Comparison of ENCODE assay signal across 28 mouse cellular contexts in genomic region chr6:116371500-116371899, GRCm38 (mm10). TPM values are rescaled to one million over a fixed set of nuclear protein-coding genes. Genes with fewer than 3 reads are reported as not detected.
DNase-seq lines count a peak whose midpoint lies in the region; ATAC-seq lines count a peak whose summit lies in the region.
"Had no signal": no experiment of that assay in that cellular context is flagged by ENCODE, and none has a peak within 500 bp of the region (broad histone marks: within the 10 kb centered on the region; RNA-seq: fewer than 3 reads in every experiment).

No protein-coding gene starts in this region.

- H3K27ac ChIP-seq in embryonic facial prominence, embryonic 11.5 days (replicated peaks; ENCODE audit: low read depth, low read length), result no peak overlapping the region
- no peak overlapping the region for H3K27ac ChIP-seq in embryonic facial prominence, embryonic 10.5 days (replicated peaks)
- H3K27ac ChIP-seq in liver, embryonic 12.5 days, result peak overlapping the region; percentile 93
- no peak overlapping the region for H3K27ac ChIP-seq in liver, embryonic 11.5 days (ENCODE audit: low read depth, low read length)
- no peak overlapping the region for H3K27ac ChIP-seq in lung, embryonic 15.5 days
- H3K27ac ChIP-seq in neural tube, embryonic 13.5 days (replicated peaks), result no peak overlapping the region
- H3K27ac ChIP-seq: embryonic facial prominence, embryonic 12.5 days; embryonic facial prominence, embryonic 15.5 days; gastrocnemius, adult 2 months; heart, embryonic 15.5 days; hindbrain, embryonic 14.5 days had no signal

- no peaks in the 10 kb centered on the region for H3K36me3 ChIP-seq in embryonic facial prominence, embryonic 11.5 days (replicated peaks; ENCODE audit: control insufficient read depth, insufficient read depth, low read depth, low read length)
- no peaks in the 10 kb centered on the region for H3K36me3 ChIP-seq in embryonic facial prominence, embryonic 10.5 days (replicated peaks)
- H3K36me3 ChIP-seq in liver, embryonic 12.5 days, result peaks cover 31% of the 10 kb centered on the region
- no peaks in the 10 kb centered on the region for H3K36me3 ChIP-seq in liver, embryonic 11.5 days (ENCODE audit: control insufficient read depth, insufficient read depth, low read length)
- H3K36me3 ChIP-seq in lung, embryonic 15.5 days, result no peaks in the 10 kb centered on the region
- no peaks in the 10 kb centered on the region for H3K36me3 ChIP-seq in neural tube, embryonic 13.5 days
- H3K36me3 ChIP-seq: embryonic facial prominence, embryonic 12.5 days; embryonic facial prominence, embryonic 15.5 days; heart, embryonic 12.5 days; heart, embryonic 15.5 days had no signal

- H3K4me2 ChIP-seq in embryonic facial prominence, embryonic 11.5 days (ENCODE audit: low read depth, low read length), result no peak overlapping the region
- no peak overlapping the region for H3K4me2 ChIP-seq in liver, embryonic 12.5 days
- H3K4me2 ChIP-seq in liver, embryonic 11.5 days, result no peak overlapping the region
- no peak overlapping the region for H3K4me2 ChIP-seq in lung, embryonic 15.5 days
- no peak overlapping the region for H3K4me2 ChIP-seq in neural tube, embryonic 13.5 days
- H3K4me2 ChIP-seq: embryonic facial prominence, embryonic 12.5 days; embryonic facial prominence, embryonic 15.5 days; heart, embryonic 12.5 days; heart, embryonic 15.5 days; hindbrain, embryonic 14.5 days had no signal

- no peaks in the 10 kb centered on the region for H3K27me3 ChIP-seq in embryonic facial prominence, embryonic 11.5 days (ENCODE audit: control insufficient read depth, insufficient read depth, low read length)
- no peaks in the 10 kb centered on the region for H3K27me3 ChIP-seq in embryonic facial prominence, embryonic 10.5 days (replicated peaks; ENCODE audit: low read depth, poor library complexity, severe bottlenecking)
- no peaks in the 10 kb centered on the region for H3K27me3 ChIP-seq in liver, embryonic 12.5 days (replicated peaks)
- H3K27me3 ChIP-seq in liver, embryonic 11.5 days (replicated peaks; ENCODE audit: control insufficient read depth, insufficient read depth, low read length), result no peaks in the 10 kb centered on the region
- H3K27me3 ChIP-seq in lung, embryonic 15.5 days, result no peaks in the 10 kb centered on the region
- no peaks in the 10 kb centered on the region for H3K27me3 ChIP-seq in neural tube, embryonic 13.5 days
- H3K27me3 ChIP-seq: embryonic facial prominence, embryonic 12.5 days; embryonic facial prominence, embryonic 15.5 days; heart, embryonic 12.5 days; heart, embryonic 15.5 days had no signal

- ATAC-seq in embryonic facial prominence, embryonic 11.5 days (replicated peaks; ENCODE audit: insufficient number of reproducible peaks, low FRiP score, low TSS enrichment, low read depth), result 0 out of 2 replicates have a peak, but pooled peaks have one; percentile 56
- no peak for ATAC-seq in liver, embryonic 12.5 days
- no peak for ATAC-seq in liver, embryonic 11.5 days (replicated peaks; ENCODE audit: low FRiP score)
- peak; percentile 46; the same call in 1 of the 2 replicates for ATAC-seq in lung, embryonic 15.5 days (ENCODE audit: borderline replicate concordance, extremely low read depth, low FRiP score, low TSS enrichment)
- ATAC-seq in neural tube, embryonic 13.5 days (ENCODE audit: low read depth), result 0 out of 2 replicates have a peak, but pooled peaks have one; percentile 19
- ATAC-seq: activated CD4-positive, CD25-positive, alpha-beta regulatory T cell, adult 4 months; forebrain, embryonic 14.5 days; forebrain, postnatal 0 days had no signal

- H3K9me3 ChIP-seq in embryonic facial prominence, embryonic 11.5 days (replicated peaks; ENCODE audit: control insufficient read depth, low read length), result no peaks in the 10 kb centered on the region
- no peaks in the 10 kb centered on the region for H3K9me3 ChIP-seq in embryonic facial prominence, embryonic 10.5 days
- no peaks in the 10 kb centered on the region for H3K9me3 ChIP-seq in liver, embryonic 12.5 days (replicated peaks)
- H3K9me3 ChIP-seq in liver, embryonic 11.5 days (ENCODE audit: control insufficient read depth, low read length), result no peaks in the 10 kb centered on the region
- no peaks in the 10 kb centered on the region for H3K9me3 ChIP-seq in lung, embryonic 15.5 days
- no peaks in the 10 kb centered on the region for H3K9me3 ChIP-seq in neural tube, embryonic 13.5 days
- H3K9me3 ChIP-seq: embryonic facial prominence, embryonic 12.5 days; embryonic facial prominence, embryonic 15.5 days; heart, embryonic 12.5 days; heart, embryonic 15.5 days had no signal

- no peak overlapping the region for H3K9ac ChIP-seq in embryonic facial prominence, embryonic 11.5 days (replicated peaks; ENCODE audit: low read length)
- H3K9ac ChIP-seq in liver, embryonic 12.5 days, result peak overlapping the region; percentile 46; the same call in 1 of the 2 replicates
- H3K9ac ChIP-seq in liver, embryonic 11.5 days (ENCODE audit: low read depth, low read length), result no peak overlapping the region
- H3K9ac ChIP-seq in lung, embryonic 15.5 days, result no peak overlapping the region
- H3K9ac ChIP-seq in neural tube, embryonic 13.5 days, result no peak overlapping the region
- H3K9ac ChIP-seq: embryonic facial prominence, embryonic 12.5 days; embryonic facial prominence, embryonic 15.5 days; forebrain, postnatal 0 days; heart, embryonic 12.5 days; heart, embryonic 15.5 days; hindbrain, embryonic 14.5 days had no signal

- H3K4me3 ChIP-seq in embryonic facial prominence, embryonic 11.5 days (ENCODE audit: low read depth, low read length), result no peak overlapping the region
- no peak overlapping the region for H3K4me3 ChIP-seq in embryonic facial prominence, embryonic 10.5 days
- H3K4me3 ChIP-seq in liver, embryonic 12.5 days, result no peak overlapping the region
- H3K4me3 ChIP-seq in liver, embryonic 11.5 days (ENCODE audit: low read depth, low read length), result no peak overlapping the region
- no peak overlapping the region for H3K4me3 ChIP-seq in lung, embryonic 15.5 days
- H3K4me3 ChIP-seq in neural tube, embryonic 13.5 days, result no peak overlapping the region
- H3K4me3 ChIP-seq: embryonic facial prominence, embryonic 12.5 days; embryonic facial prominence, embryonic 15.5 days; gastrocnemius, adult 2 months; heart, embryonic 12.5 days; heart, embryonic 15.5 days had no signal

- WGBS in embryonic facial prominence, embryonic 11.5 days, result 91% methylated on average over 3 of the region's 3 CpGs
- 92% methylated on average over 3 of the region's 3 CpGs for WGBS in embryonic facial prominence, embryonic 10.5 days
- WGBS in liver, embryonic 12.5 days (ENCODE audit: insufficient replicate concordance), result 92% methylated on average over 3 of the region's 3 CpGs
- WGBS in liver, embryonic 11.5 days, result 90% methylated on average over 3 of the region's 3 CpGs
- WGBS in lung, embryonic 15.5 days, result 87% methylated on average over 3 of the region's 3 CpGs
- 91% methylated on average over 3 of the region's 3 CpGs for WGBS in neural tube, embryonic 13.5 days

- no peak for DNase-seq in embryonic facial prominence, embryonic 11.5 days (ENCODE audit: low spot score)
- DNase-seq in embryonic facial prominence, embryonic 10.5 days (ENCODE audit: low spot score), result no peak
- DNase-seq in liver, embryonic 11.5 days (ENCODE audit: low spot score), result no peak
- no peak for DNase-seq in lung, adult 18-20 months
- no peak for DNase-seq in neural tube, embryonic 10.5 days (ENCODE audit: extremely low spot score, low spot score)
- DNase-seq: adrenal gland, adult 8-10 months; adrenal gland, postnatal 25 days; cerebellum, adult 11-12 months; cerebellum, adult 8-10 months; cerebellum, postnatal 10 days; cerebellum, postnatal 36 days; embryo, embryonic 11 days; forebrain, postnatal 0 days; gastrocnemius, adult 2 months; gastrocnemius, postnatal 14 days; heart, adult 18-20 months; heart, postnatal 10 days; heart, postnatal 4 days had no signal

- no peaks in the 10 kb centered on the region for H3K4me1 ChIP-seq in embryonic facial prominence, embryonic 11.5 days (ENCODE audit: control insufficient read depth, insufficient read depth, low read length)
- 0 out of 2 replicates have a peak, but pooled peaks cover 5% of the 10 kb centered on the region for H3K4me1 ChIP-seq in embryonic facial prominence, embryonic 10.5 days
- peaks cover 87% of the 10 kb centered on the region for H3K4me1 ChIP-seq in liver, embryonic 12.5 days
- peaks cover 22% of the 10 kb centered on the region for H3K4me1 ChIP-seq in liver, embryonic 11.5 days (replicated peaks; ENCODE audit: control insufficient read depth, insufficient read depth, low read length)
- 0 out of 2 replicates have a peak, but pooled peaks cover 3% of the 10 kb centered on the region for H3K4me1 ChIP-seq in lung, embryonic 15.5 days
- 0 out of 2 replicates have a peak, but pooled peaks cover 8% of the 10 kb centered on the region for H3K4me1 ChIP-seq in neural tube, embryonic 13.5 days (replicated peaks)
- H3K4me1 ChIP-seq: embryonic facial prominence, embryonic 15.5 days; heart, embryonic 15.5 days had no signal

RNA-seq across cellular contexts. Expression of gene March8, which starts 33.7 kb away (rescaled TPM):
- polyA plus RNA-seq in embryonic facial prominence, embryonic 11.5 days (2014; fragmentation: Nextera tagmentation; extraction: Ambion mirVana), result 22.0 and 22.2 TPM in 2 replicates
- polyA plus RNA-seq in embryonic facial prominence, embryonic 10.5 days (2016; fragmentation: Nextera tagmentation; extraction: Ambion mirVana), result 24.7 and 26.5 TPM in 2 replicates
- 85.2 and 94.3 TPM in 2 replicates for polyA plus RNA-seq in liver, embryonic 12.5 days (2016; fragmentation: Nextera tagmentation; extraction: Ambion mirVana)
- polyA plus RNA-seq in liver, embryonic 11.5 days (2014; fragmentation: Nextera tagmentation; extraction: Ambion mirVana), result 41.3 and 43.4 TPM in 2 replicates
- 33.9 and 35.3 TPM in 2 replicates for polyA plus RNA-seq in lung, embryonic 15.5 days (2015; fragmentation: Nextera tagmentation; extraction: Ambion mirVana)
- 58.1 and 58.7 TPM in 2 replicates for polyA plus RNA-seq in neural tube, embryonic 13.5 days (2015; fragmentation: Nextera tagmentation; extraction: Ambion mirVana)

Comparison
In these comparisons a context has a peak if more than half of its experiments do, and no peak if none do; other contexts are left out.
1. ATAC-seq: peak in embryonic facial prominence, embryonic 11.5 days (single experiment), lung, embryonic 15.5 days (single experiment) and neural tube, embryonic 13.5 days (single experiment); none in liver, embryonic 12.5 days (single experiment) and liver, embryonic 11.5 days (single experiment).